Mouse (Mus musculus): ENCODE data around the gene Kantr.
"Not testable (repeated sequence)": the region's sequence is repeated elsewhere in the genome, so short reads cannot be mapped to it uniquely, and the experiment has no call there.

Gene Kantr

DNA sequence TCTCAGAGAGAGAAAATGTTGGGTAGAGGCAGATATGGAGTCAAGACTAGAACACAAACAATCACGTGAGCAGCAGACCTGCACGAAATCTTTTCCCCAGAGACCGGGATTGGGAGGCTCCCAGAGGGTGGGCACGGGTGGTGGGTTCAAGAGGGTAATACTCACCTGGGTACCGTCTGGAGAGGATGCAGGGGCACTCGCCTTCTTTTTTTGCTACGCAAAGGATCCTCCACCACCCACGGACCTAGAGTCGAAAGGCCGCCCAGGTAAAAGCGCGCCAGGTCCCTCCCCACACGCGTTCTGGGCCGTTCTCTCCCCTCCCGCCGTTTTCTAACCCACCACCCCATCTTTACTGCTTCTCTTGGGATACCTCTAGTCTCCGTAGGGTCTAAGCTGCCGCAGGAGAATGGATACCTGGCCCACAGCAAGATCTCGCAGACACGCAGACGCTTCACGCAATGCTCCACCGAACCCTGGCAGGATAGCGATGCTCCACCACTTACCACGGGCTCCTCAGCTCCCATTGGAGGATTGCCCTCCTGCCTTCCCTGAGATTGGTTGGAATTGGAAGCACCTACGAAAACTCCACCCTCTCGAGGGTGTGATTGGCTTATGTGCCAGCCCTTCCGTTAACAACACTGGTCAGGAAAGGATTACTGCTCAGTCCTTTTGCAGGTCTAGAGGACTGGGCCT, at the start of gene Kantr:
TSS of gene Kantr (minus strand) at position 500 of the 693 bp plus-strand sequence.
- peak; percentile 64 for DNase-seq (ENCODE audit: low spot score)

GRCm38 (mm10) chrX:152368397-152369273, 41.3 kb upstream of the Kantr start, which contains the start of gene Gpr173:
Gpr173 (minus strand) TSS chrX:152368704.
- DNase-seq (ENCODE audit: low spot score) = peak; percentile 60

DNA sequence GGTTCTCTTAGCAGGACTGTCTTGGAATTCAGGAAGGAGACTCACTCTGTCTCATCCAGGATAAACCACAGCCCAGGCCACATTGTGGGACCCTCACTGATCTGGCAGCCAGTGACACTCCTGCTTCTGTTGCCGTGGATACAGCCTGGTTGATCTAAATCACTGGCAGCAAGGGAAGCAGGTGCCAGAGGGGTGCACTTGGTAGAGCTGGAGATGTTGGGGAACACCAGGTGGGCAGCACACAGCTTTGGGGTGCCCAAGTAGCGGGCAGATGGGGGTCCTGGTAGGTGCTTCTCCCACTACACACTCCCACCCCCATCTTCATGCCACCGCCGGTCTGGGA, 40.7 kb upstream of the Kantr start:
- no peak for DNase-seq (ENCODE audit: low spot score)

DNA sequence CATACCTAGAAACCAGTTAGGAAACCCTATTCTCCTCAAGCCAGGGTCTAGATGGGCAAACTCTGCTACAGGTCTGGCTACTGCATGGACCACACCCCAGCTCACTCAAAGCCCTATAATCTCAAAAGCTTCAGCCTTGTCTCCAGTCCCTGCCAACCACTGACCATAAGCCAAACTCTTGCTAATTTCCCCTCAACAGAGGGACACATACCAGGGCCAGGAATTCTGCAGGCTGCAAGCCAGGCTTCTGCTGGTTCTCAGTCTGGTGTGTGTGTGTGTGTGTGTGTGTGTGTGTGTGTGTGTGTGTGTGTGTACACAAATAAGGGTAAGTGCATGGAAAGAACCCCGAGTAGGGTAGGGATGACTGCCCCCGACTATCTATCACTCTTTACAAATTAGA, 39.1 kb upstream of the Kantr start:
- no peak for DNase-seq (ENCODE audit: low spot score)

DNA sequence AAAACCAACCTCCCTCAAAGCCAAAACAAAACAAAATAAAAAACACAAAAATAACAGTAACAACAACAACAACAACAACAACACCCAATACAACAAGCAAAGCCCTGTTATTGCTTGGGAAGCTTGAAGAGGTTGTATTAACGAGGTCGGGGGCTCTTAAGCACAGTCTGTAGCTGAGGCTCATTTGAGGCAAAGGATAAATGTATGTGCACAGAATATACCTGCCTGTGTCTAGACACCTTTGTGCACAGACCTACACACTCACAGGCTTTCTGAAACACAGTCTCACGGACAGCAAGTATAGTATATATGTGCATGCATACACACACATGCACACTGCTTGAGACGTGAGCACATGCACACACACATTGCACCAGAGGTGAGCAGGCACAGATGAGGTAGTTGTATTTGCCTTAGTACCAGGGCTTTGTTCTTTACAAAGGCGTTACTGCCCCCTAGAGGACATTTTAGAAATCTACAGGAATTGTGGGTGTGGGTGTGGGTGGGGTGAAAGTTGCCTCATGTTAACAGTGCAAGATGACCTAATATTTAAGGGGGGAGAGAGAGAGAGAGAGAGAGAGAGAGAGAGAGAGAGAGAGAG, 25.4 kb upstream of the Kantr start:
- no peak for DNase-seq (ENCODE audit: low spot score)

- no peak for DNase-seq (ENCODE audit: low spot score)
These were observed 19.7 kb upstream of the Kantr start for GRCm38 (mm10) chrX:152347041-152347440.

- DNase-seq (ENCODE audit: low spot score) = no peak
These were observed 19.3 kb upstream of the Kantr start for GRCm38 (mm10) chrX:152346587-152346986.

DNA sequence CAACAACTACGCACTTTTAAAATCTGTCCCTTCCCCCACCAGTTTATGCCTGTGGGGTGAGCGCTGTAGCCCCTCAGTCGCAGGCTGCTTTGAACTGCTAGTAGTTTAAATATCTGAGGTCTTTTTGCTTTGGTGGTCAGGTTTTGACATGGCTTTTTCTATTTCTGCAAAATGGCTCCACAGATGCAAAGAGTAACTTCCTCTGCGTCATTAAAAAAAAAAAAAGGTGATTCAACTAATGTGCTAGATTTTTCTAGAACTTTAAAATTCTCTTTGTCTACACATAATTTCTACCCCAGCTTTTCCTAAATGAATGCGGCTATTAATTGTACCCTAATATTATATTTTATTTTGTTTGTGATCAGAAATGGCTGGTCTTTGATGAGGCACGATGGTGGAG, 15.6 kb upstream of the Kantr start:
- DNase-seq (ENCODE audit: low spot score) = no peak

DNA sequence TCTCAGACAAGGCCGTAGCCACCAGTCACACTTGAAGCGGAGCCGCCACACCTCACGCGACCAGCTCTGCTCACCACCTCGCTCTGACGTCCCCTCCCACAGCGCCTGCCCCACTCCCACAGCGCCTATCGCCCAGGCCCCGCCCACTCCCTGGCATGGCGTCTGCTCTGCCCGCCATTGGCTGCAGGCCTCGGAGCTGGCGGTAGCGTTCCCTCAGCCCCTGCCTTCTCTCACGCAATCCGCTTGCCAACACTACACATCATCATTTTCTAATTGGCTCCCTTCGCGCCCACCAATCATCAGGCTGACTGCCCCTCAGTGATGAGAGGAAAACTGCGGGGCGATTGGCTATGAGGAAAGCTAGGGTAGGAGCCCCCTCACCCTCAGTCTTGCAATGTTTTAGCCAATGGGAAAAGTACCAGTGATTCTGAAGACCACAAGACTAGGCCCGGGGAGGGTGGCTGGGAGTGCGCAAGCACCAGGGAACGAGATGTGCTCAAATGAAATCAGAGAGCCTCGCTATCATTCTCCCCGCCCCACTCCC, 15.1 kb upstream of the Kantr start, which contains the start of gene Tspyl2:
TSS of gene Tspyl2 (minus strand) at position 68 of the 544 bp plus-strand sequence.
- peak; percentile 90 for DNase-seq (ENCODE audit: low spot score)

DNA sequence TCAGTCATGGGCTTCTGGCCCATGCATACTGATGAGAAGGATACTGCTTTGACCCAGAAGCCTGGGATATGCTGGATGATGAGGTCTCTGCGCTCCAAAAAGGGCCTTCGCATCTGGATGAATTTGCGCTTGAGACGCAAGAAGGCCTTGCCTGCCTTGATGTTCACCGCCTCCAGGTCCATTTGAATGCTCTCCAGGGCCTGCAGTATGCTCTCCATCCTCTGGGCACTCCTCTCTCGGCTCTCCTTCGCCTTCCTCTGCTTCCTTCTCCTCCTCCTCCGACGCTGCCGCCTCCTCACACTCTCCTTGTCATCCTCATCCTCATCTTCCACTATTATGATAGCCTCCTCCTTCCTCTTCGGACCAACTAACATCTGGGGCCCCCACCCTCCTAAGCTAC, 14.2 kb upstream of the Kantr start:
- DNase-seq (ENCODE audit: low spot score) = peak; percentile 10

GRCm38 (mm10) chrX:152336546-152337332, 9.4 kb upstream of the Kantr start:
- DNase-seq (ENCODE audit: low spot score) = peak; percentile 86

DNA sequence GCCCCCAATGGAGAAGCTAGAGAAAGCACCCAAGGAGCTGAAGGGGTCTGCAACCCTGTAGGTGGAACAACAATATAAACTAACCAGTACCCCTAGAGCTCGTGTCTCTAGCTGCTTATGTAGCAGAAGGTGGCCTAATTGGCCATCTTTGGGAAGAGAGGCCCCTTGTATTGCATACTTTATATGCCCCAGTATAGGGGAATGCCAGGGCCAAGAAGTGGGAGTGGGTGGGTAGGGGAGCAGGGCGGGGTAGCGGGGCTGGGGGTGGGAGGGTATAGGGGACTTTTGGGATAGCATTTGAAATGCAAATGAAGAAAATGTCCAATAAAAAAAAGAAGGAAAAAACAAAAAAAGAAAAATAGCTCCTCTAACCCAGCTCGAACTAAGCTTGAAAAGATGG, 8.8 kb upstream of the Kantr start:
- not testable (repeated sequence) for DNase-seq (ENCODE audit: low spot score)

DNA sequence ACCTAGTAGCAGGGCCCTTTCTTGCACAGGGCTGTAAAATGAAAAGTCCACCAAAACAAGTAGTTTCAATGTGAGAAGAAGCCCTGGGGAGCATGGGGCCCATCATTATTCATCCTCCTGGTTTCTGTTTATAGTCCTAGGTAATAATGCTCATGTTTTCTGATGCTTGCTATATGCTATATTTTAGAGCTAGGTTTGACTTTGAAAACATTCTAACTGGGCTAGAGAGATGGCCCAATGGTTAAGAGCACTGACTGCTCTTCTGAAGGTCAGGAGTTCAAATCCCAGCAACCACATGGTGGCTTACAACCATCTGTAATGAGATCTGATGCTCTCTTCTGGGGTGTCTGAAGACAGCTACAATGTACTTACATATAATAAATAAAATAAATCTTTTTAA, 2.1 kb upstream of the Kantr start:
- DNase-seq (ENCODE audit: low spot score) = not testable (repeated sequence)

DNA sequence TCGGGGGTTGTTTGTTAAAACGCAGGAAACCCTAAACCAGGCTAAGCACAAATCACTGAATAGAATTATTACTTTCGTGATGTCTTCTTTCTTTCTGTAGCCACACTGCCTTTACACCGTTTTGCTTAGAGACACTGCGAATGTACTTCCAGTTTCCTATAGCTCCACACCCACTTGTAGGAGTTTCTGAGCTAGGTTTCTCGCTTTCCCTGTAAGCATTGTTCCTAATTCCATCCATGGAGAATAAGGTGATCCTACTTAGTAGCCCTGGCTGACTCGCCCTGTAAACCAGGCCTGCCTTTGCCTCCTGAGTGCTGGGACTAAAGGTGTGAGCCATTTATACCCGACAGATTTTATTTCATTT, 376 bp upstream of the Kantr start:
- no peak for DNase-seq (ENCODE audit: low spot score)

DNA sequence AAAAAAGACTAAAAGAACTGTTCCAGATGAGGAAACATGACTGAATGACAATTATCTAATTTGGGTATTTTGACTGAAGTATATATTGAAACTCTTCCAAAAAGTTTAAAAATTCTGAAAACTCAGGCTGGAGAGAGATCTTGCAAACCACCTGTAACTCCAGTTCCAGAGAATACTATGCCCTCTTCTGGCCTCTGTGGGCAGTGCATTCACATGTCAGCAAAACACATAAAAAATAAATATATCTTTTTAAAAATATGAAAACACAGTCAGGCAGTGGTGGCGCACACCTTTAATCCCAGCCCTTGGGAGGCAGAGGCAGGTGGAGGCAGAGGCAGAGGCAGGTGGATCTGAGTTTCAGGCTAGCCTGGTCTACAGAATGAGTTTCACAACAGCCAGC, 3.7 kb downstream of the Kantr start:
- no peak for DNase-seq (ENCODE audit: low spot score)

- DNase-seq (ENCODE audit: low spot score) = no peak
These were observed 4.5 kb downstream of the Kantr start for GRCm38 (mm10) chrX:152322776-152323175.

DNA sequence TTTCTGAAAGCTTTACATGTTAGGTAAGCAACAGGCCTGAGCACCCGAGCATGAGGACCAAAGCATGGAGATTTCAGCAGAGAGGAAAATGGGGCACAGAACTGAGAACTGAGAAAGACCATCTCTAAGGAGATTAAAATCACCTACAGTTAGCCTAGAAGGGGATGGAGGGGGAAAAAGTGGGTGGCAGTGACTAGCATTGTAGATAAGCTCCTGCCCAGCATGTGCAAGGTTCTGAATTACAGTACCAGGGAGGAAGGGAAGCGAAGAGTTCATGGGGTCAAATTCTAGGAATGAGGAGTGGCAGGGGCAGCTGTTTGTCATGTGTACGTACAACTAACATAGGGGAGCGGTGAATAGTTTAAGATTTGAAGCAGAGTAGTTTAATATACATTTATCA, 6.8 kb downstream of the Kantr start:
- no peak for DNase-seq (ENCODE audit: low spot score)

DNA sequence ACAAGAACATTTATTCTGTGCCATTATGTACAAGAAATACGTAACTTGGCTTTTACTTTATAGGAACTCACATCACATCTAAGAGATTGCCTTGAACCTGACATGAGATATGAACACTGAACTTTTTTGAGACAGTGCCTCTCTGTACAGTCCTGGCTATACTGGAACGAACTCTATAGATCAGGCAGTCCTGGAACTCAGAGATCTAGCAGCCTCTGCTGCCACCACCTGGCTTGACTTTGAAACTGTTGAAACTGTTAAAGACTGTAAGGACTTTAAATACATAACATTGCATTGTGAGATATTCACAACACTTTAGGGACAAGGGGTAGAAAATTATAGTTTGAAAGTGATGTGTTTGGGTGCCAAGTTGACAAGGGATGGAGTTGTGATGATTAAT, 19.4 kb downstream of the Kantr start:
- peak; percentile 37 for DNase-seq (ENCODE audit: low spot score)

- no peak for DNase-seq (ENCODE audit: low spot score)
These were observed 19.9 kb downstream of the Kantr start for GRCm38 (mm10) chrX:152307371-152307770.

DNA sequence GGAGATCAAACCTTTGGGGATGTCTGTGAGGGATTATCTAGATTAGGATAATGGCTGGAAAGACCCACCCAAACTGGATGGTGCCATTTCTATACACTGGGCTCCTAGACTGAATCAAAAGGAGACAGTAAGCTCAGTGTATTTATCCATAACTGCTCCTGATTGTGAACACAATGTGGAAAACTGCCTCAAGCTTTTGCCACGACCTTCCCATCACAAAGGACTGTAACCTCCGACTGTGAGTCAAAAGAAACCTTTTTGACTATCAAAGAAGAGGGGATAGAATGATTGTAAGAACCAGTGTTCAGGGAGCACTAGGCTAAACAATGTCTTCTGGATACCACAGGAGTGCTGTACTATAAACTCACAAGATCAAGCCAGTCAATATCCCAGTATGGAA, 21.1 kb downstream of the Kantr start:
- DNase-seq (ENCODE audit: low spot score) = no peak

DNA sequence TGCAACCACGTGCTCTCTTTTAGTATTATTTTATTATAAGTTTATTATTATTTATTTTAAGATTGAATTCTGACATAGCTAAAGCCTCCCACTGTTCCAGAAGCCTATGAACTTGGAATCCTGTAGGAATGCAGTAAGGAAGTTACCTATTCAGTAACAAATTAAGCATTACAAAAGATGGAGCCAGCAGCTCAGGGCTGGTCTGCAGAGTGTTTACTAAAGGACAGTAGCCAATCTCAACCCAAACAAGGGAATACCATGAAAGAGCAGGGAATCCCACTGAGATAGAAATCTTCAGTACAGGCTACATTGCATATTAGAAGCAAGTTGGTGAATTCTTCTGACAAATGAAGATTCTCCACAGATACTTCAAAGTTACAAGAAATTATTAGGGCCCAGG, 40.3 kb downstream of the Kantr start:
- not testable (repeated sequence) for DNase-seq (ENCODE audit: low spot score)

- no peak for DNase-seq (ENCODE audit: low spot score)
These were observed 42.5 kb downstream of the Kantr start for GRCm38 (mm10) chrX:152284746-152285145.

Data from ovary, postnatal 36 days (tissue).